Mouse (Mus musculus) lung, postnatal 4 days (tissue): ENCODE measurements around the gene Frmd4b.

ENCODE experiments used
- DNase-seq, 2 experiments: peaks; one replicate each; pipeline ENCODE4 v3.0.0; 2021

Frmd4b gene

GRCm38 (mm10) chr6:97578210-97578609, 39.1 kb downstream of the Frmd4b start:
- no peak for DNase-seq

DNA sequence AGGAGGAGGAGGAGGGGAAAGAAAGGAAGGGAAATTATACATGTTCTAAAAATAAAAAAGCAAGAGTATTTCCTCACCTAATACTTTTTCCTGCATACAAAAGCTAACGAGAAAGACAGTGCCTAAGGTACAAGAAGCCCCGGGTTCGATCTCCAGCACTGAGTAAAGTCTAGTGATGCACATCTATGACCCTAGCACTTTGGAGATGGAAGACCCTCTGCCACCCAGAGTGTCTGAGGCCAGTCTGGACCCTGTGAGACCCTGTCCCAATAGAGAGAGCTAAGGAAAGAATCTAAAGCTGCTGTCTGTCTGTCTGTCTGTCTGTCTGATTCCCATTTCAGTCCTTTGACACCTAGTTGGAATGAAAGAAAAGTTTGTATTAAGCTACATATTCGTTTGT, 40.0 kb downstream of the Frmd4b start:
- DNase-seq: no peak

DNA sequence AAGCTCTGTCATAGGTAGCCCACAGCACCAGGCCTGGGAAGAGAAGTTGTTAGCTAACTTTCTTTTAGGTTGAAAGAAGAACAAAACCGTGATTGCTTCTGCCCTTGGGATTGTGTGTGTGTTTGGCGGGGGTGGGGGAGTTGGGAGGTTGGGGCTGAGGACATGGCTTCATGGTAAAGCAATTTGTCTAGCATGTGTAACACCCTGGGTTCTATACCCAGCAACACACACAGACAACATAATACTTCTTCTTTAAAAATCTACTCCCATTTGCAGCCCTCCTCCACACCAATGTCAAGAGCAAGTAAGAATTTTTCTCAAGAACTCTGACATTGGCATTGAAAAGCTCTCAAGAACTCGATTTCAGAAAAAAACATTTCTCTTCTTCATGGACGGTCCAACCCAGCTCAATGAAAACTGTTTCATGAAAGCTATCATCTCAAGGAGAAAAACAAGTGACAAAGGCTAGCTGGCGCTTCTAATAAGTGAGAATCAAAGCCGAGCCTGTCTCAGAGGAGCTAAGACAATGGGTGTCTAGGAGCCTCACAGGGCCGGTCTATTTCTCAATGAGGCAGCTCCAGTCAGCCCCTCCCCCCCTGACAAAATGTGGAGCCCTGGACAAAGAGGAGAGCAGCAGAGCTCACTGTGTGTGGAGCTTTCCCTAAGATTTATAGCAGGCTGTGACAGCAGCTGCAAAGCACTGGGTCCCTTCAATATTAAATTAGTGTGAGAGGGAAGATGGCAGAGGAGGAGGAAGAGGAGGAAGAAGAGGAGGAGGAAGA, 40.6 kb downstream of the Frmd4b start:
- peak; percentile 32 to 43 for DNase-seq

- no peak for DNase-seq
Measured at GRCm38 (mm10) chr6:97576096-97576495, 41.2 kb downstream of the Frmd4b start.

- no peak for DNase-seq
Measured at GRCm38 (mm10) chr6:97574973-97575372, 42.4 kb downstream of the Frmd4b start.

DNA sequence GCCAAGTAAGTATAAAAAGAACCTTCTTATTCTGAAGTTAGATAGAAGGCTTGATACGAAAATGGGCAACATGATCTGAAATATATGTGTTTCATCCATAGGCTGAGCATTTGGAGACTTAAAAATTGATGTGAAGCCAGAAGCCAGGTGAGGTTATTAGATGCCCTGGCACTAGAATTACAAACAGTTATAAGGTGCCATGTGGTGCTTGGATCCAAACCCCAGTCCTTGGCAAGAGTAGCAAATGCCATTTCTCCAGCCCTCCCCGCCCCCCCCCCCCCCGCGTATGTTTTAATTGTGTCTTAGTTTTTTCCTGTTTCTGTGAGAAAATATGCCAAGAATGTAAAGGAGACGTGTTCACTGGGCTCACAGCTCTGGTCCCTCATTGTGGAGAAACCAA, 45.1 kb downstream of the Frmd4b start:
- no peak for DNase-seq

- DNase-seq: no peak
Measured at GRCm38 (mm10) chr6:97568538-97568937, 48.8 kb downstream of the Frmd4b start.

DNA sequence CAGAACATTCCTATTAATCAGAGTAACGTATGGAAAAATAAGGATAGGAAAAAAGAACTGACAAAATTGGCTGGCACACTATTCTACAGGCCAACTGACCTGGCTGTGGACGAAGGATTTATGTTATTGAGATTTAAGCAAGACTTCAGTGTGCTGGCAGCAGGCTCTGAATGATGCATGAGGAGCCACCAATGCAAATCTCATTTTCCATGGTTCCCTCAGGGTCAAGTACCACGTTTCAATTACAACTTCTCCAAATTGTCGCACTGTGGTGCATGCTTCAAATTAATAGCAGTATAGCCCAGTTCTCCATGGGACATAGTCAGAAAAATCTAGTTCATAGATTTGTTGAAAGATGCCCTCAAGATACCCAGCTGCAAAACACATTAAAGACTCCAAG, 50.6 kb downstream of the Frmd4b start:
- no peak for DNase-seq

- DNase-seq: peak in 1 of 2 experiments; percentile 11
Measured at GRCm38 (mm10) chr6:97557147-97557546, 60.2 kb downstream of the Frmd4b start.

GRCm38 (mm10) chr6:97555637-97556036, 61.7 kb downstream of the Frmd4b start:
- no peak for DNase-seq

DNA sequence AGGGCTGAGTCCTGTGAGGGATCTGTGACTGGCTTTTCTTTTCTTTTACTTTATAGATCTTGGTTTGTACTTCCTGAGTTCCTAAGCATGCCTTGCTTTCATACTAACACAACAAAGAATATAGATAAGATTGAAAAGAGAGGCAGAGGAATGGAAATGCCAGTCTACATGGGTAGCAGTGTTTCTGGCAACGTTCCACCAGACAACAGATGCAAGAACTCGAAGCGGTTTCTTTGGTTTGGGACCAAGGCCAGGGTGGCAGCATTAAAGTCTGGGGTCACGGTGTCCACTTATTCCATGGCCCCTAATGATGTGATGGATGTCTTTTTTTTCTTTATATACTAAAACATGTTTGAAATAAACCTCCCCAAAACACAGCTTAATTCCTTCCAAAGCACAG, 63.9 kb downstream of the Frmd4b start:
- no peak for DNase-seq

DNA sequence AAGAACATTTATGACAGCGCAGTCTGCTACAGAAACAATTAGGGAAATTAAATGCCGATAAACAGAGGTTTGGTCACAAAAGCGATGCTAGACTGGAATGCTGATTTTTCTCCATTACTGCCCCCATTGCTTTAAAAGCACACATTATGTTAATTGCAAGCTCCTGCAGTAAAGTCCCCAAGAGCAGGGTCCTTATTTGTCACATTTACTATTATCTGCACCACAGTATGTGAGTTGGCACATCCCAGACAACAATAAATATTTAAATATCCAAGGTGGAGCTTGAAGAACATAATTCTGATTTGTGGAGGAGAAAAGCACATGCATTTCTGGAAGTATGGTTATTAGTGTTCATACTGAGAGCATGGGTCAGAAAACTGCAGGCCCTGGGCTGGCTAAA, 64.8 kb downstream of the Frmd4b start:
- no peak for DNase-seq

- no peak for DNase-seq
Measured at GRCm38 (mm10) chr6:97551884-97552283, 65.5 kb downstream of the Frmd4b start.

GRCm38 (mm10) chr6:97551161-97551560, 66.2 kb downstream of the Frmd4b start:
- no peak for DNase-seq

GRCm38 (mm10) chr6:97540458-97540857, 76.9 kb downstream of the Frmd4b start:
- DNase-seq: no peak

DNA sequence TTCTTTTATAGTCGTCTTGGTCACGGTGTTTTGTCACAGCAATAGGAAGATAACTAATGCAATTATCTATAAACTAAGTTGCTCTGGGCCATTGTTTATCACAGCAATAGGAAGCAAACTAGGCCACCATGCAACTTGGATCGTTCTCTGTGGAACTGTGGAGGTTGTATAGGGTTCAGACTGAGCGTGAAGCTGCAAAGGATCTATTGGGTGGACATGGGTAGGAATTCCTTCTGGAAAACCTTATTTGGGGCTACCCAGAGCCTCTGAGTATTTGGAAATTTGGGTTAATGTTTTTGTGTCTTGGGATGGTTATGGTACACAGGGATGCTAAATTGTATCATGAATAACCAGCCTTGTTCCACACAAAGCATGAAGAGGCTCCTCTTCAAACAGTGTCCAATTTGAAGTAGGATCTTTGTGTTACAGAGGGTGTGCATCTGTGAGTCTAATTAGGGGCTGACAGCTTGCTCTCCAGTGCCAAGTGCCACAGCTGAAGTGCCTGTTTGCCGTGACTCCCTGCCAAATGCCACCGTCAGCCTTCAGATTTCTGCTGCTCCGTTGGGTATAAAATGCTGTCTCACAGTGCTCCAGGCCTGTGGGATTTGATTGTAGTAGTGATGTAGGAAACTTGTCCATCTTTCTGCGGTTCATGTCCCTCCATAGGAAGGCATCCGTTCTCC, 81.4 kb downstream of the Frmd4b start:
- DNase-seq: no peak

- peak; percentile 38 to 40 for DNase-seq
Measured at GRCm38 (mm10) chr6:97531043-97531442, 86.3 kb downstream of the Frmd4b start.

GRCm38 (mm10) chr6:97528961-97529680, 88.2 kb downstream of the Frmd4b start:
- DNase-seq: no peak

DNA sequence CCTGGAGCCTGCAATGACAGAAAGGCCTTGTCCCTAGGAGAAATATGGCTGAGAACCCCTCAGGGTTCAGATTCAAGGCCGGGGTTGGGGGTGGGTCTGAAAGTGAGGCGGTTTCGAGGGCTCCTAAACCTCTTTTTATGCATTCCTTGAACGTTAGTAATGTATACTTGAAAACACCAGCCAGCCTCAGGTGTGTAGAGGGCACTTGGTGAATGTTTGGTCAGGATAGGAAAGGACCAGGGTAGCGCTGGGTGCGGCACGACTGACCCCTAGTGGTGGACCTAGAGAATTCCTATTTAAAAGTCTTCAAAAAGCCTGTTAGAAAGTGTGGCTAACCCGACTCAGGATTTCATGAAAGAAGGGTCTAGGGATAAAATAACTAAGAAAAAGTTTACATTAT, 91.2 kb downstream of the Frmd4b start:
- peak; percentile 69 to 70 for DNase-seq

- peak; percentile 76 to 86 for DNase-seq
Measured at GRCm38 (mm10) chr6:97523118-97523517, 94.2 kb downstream of the Frmd4b start.

- DNase-seq: no peak
Measured at GRCm38 (mm10) chr6:97521279-97522038, 95.9 kb downstream of the Frmd4b start.

DNA sequence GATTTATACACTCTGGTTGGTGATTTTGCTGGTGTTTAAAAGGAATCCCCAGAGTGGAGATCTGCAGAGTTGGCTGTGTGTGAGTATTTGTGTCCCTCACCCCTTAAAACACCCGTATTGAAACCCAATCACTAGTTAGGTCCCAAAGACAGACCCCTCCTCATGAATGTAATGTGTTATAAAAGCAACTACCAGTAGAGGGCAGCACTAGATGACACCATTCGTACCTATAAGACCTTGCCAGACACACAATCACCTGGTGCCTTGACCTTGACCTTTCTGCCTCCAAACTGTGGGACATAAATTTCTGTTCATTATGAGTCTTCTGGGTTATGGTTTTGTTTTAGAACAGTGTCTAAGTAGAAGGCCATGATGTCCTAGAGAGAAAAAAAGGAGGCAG, 96.8 kb downstream of the Frmd4b start:
- no peak for DNase-seq

- no peak for DNase-seq
Measured at GRCm38 (mm10) chr6:97519553-97519952, 97.8 kb downstream of the Frmd4b start.
